Mouse (Mus musculus) forebrain, embryonic 12.5 days (tissue): Measurements from ENCODE around the gene Fcgrt. TPM values are rescaled to one million over a fixed set of nuclear protein-coding genes. Genes with fewer than 3 reads are reported as not detected.
"Not testable (repeated sequence)": the region's sequence is repeated elsewhere in the genome, so short reads cannot be mapped to it uniquely, and the experiment has no call there.

Source experiments
- ATAC-seq: fragments of 200-750 bp; cut with Nextera tagmentation; 2 replicates; pipeline ENCODE4 v1.8.0; 2017; ENCODE audit warnings: moderate TSS enrichment; ENCODE audit not compliant: low FRiP score
- H3K27ac ChIP-seq: fragments of 300-500 bp; sonication (generic); 2 replicates; pipeline ENCODE4 v1.5.1; 2016; ENCODE audit warnings: mild to moderate bottlenecking
- H3K27me3 ChIP-seq: fragments of 300-500 bp; sonication (generic); 2 replicates; pipeline ENCODE4 v1.6.1; 2016; ENCODE audit warnings: mild to moderate bottlenecking
- H3K36me3 ChIP-seq: fragments of 300-500 bp; sonication (generic); replicated peaks from 2 replicates; pipeline ENCODE4 v1.6.1; 2016; ENCODE audit warnings: mild to moderate bottlenecking
- H3K4me1 ChIP-seq: fragments of 300-500 bp; sonication (generic); 2 replicates; pipeline ENCODE4 v1.6.1; 2016
- H3K4me2 ChIP-seq: fragments of 300-500 bp; sonication (generic); 2 replicates; pipeline ENCODE4 v1.6.1; 2016; ENCODE audit warnings: mild to moderate bottlenecking, moderate library complexity
- H3K4me3 ChIP-seq: fragments of 300-500 bp; sonication (generic); replicated peaks from 2 replicates; pipeline ENCODE4 v1.5.1; 2016; ENCODE audit warnings: mild to moderate bottlenecking
- H3K9ac ChIP-seq: fragments of 300-500 bp; sonication (generic); 2 replicates; pipeline ENCODE4 v1.6.1; 2016; ENCODE audit warnings: mild to moderate bottlenecking
- H3K9me3 ChIP-seq: fragments of 300-500 bp; sonication (generic); 2 replicates; pipeline ENCODE4 v1.6.1; 2016
- WGBS: fragments of 180-500 bp; shearing (Covaris S2); methylation state at CpG from one replicate; pipeline ENCODE4 v1.1.7; 2016; 5-methylcytosine and 5-hydroxymethylcytosine counted together
- polyA plus RNA-seq: library from polyadenylated mRNA; unstranded; fragments of >200 nt; fragmentation: Nextera tagmentation; extraction: Ambion mirVana; gene quantifications from 2 replicates; pipeline ENCODE4 v1.2.1, GENCODE M21; 2016

Fcgrt gene
- 8.3 and 9.6 TPM in 2 replicates for polyA plus RNA-seq

- Histone ChIP-seq H3K27ac (no peak within 1 kb of the TSS), H3K4me1 (peaks cover 6% of the 10 kb centered on the region), H3K9me3 (no peaks in the 10 kb centered on the region), H3K9ac (no peak within 1 kb of the TSS), H3K27me3 (no peaks in the 10 kb centered on the region), H3K4me3 (no peak within 1 kb of the TSS), H3K4me2 (no peak within 1 kb of the TSS), H3K36me3 (no peaks in the 10 kb centered on the region)
- ATAC-seq = no peak
- 78% methylated on average over 7 of the region's 7 CpGs for WGBS
These were observed at the start of gene Fcgrt for GRCm38 (mm10) chr7:45103652-45104180. TSS of gene Fcgrt (minus strand) at chr7:45103851.

GRCm38 (mm10) chr7:45153052-45153451, 49.4 kb upstream of the Fcgrt start:
- not testable (repeated sequence) for H3K36me3 ChIP-seq, H3K9ac ChIP-seq, H3K4me3 ChIP-seq, H3K9me3 ChIP-seq, ATAC-seq, H3K27ac ChIP-seq, H3K27me3 ChIP-seq
- WGBS = 88% methylated on average over 2 of the region's 2 CpGs
- Histone ChIP-seq H3K4me1 (peaks cover 33% of the 10 kb centered on the region), H3K4me2 (peak overlapping the region; percentile 81; the same call in 1 of the 2 replicates)

- Histone ChIP-seq H3K27me3 (no peaks in the 10 kb centered on the region), H3K36me3 (0 out of 2 replicates have a peak, but pooled peaks cover 4% of the 10 kb centered on the region), H3K4me2 (no peak overlapping the region), H3K4me1 (peaks cover 33% of the 10 kb centered on the region), H3K9ac (no peak overlapping the region), H3K9me3 (no peaks in the 10 kb centered on the region), H3K27ac (no peak overlapping the region), H3K4me3 (no peak overlapping the region)
- ATAC-seq = no peak
- WGBS = 58% methylated on average over 11 of the region's 11 CpGs
These were observed 47.7 kb upstream of the Fcgrt start for GRCm38 (mm10) chr7:45151303-45151702.

- H3K9me3 ChIP-seq = no peaks in the 10 kb centered on the region
- no peak overlapping the region for H3K27ac ChIP-seq
- H3K4me2 ChIP-seq = no peak overlapping the region
- H3K36me3 ChIP-seq = peaks cover 9% of the 10 kb centered on the region; the same call in 1 of the 2 replicates
- 69% methylated on average over 4 of the region's 4 CpGs for WGBS
- ATAC-seq = no peak
- no peak overlapping the region for H3K4me3 ChIP-seq
- H3K27me3 ChIP-seq = no peaks in the 10 kb centered on the region
- H3K4me1 ChIP-seq = peaks cover 30% of the 10 kb centered on the region
- H3K9ac ChIP-seq = no peak overlapping the region
These were observed 46.7 kb upstream of the Fcgrt start for GRCm38 (mm10) chr7:45150321-45150720.

GRCm38 (mm10) chr7:45149545-45149944, 45.9 kb upstream of the Fcgrt start:
- no peaks in the 10 kb centered on the region for H3K9me3 ChIP-seq
- H3K27me3 ChIP-seq = no peaks in the 10 kb centered on the region
- H3K4me1 ChIP-seq = peaks cover 23% of the 10 kb centered on the region
- H3K4me2 ChIP-seq = no peak overlapping the region
- no peak overlapping the region for H3K4me3 ChIP-seq
- peaks cover 13% of the 10 kb centered on the region for H3K36me3 ChIP-seq
- ATAC-seq = no peak
- 35% methylated on average over 6 of the region's 6 CpGs for WGBS
- no peak overlapping the region for H3K9ac ChIP-seq
- H3K27ac ChIP-seq = no peak overlapping the region

GRCm38 (mm10) chr7:45148534-45149098, 45.0 kb upstream of the Fcgrt start:
- H3K4me2 ChIP-seq = no peak overlapping the region
- no peak overlapping the region for H3K4me3 ChIP-seq
- H3K9ac ChIP-seq = no peak overlapping the region
- WGBS = 80% methylated on average over 4 of the region's 4 CpGs
- H3K4me1 ChIP-seq = peaks cover 22% of the 10 kb centered on the region
- H3K27ac ChIP-seq = no peak overlapping the region
- peaks cover 23% of the 10 kb centered on the region for H3K36me3 ChIP-seq
- no peaks in the 10 kb centered on the region for H3K9me3 ChIP-seq
- no peaks in the 10 kb centered on the region for H3K27me3 ChIP-seq
- ATAC-seq = no peak

GRCm38 (mm10) chr7:45147899-45148298, 44.2 kb upstream of the Fcgrt start:
- no peak overlapping the region for H3K4me2 ChIP-seq
- H3K27ac ChIP-seq = no peak overlapping the region
- no peak overlapping the region for H3K9ac ChIP-seq
- no peaks in the 10 kb centered on the region for H3K27me3 ChIP-seq
- peaks cover 28% of the 10 kb centered on the region for H3K36me3 ChIP-seq
- H3K4me3 ChIP-seq = no peak overlapping the region
- 89% methylated on average over 11 of the region's 11 CpGs for WGBS
- no peak for ATAC-seq
- no peaks in the 10 kb centered on the region for H3K9me3 ChIP-seq
- peaks cover 17% of the 10 kb centered on the region for H3K4me1 ChIP-seq

GRCm38 (mm10) chr7:45147267-45147666, 43.6 kb upstream of the Fcgrt start:
- Histone ChIP-seq H3K9ac (no peak overlapping the region), H3K4me2 (no peak overlapping the region), H3K4me3 (no peak overlapping the region), H3K27me3 (no peaks in the 10 kb centered on the region), H3K36me3 (peaks cover 33% of the 10 kb centered on the region), H3K27ac (no peak overlapping the region), H3K4me1 (peaks cover 17% of the 10 kb centered on the region), H3K9me3 (no peaks in the 10 kb centered on the region)
- 93% methylated on average over 11 of the region's 11 CpGs for WGBS
- no peak for ATAC-seq

- Histone ChIP-seq H3K27me3 (no peaks in the 10 kb centered on the region), H3K36me3 (peaks cover 37% of the 10 kb centered on the region), H3K4me1 (peaks cover 8% of the 10 kb centered on the region; the same call in 1 of the 2 replicates), H3K4me2 (no peak overlapping the region), H3K9ac (no peak overlapping the region), H3K4me3 (no peak overlapping the region), H3K9me3 (no peaks in the 10 kb centered on the region), H3K27ac (no peak overlapping the region)
- 94% methylated on average over 8 of the region's 8 CpGs for WGBS
- ATAC-seq = no peak
These were observed 41.8 kb upstream of the Fcgrt start for GRCm38 (mm10) chr7:45145460-45145859.

GRCm38 (mm10) chr7:45144368-45145174, 40.9 kb upstream of the Fcgrt start:
- Histone ChIP-seq H3K4me3 (no peak overlapping the region), H3K4me2 (no peak overlapping the region), H3K27me3 (no peaks in the 10 kb centered on the region), H3K9ac (no peak overlapping the region), H3K27ac (no peak overlapping the region), H3K4me1 (peaks cover 2% of the 10 kb centered on the region; the same call in 1 of the 2 replicates), H3K36me3 (peaks cover 37% of the 10 kb centered on the region), H3K9me3 (no peaks in the 10 kb centered on the region)
- no peak for ATAC-seq
- 87% methylated on average over 13 of the region's 13 CpGs for WGBS

- 93% methylated on average over 5 of the region's 5 CpGs for WGBS
- peaks cover 33% of the 10 kb centered on the region for H3K36me3 ChIP-seq
These were observed 38.3 kb upstream of the Fcgrt start for GRCm38 (mm10) chr7:45141914-45142313.

GRCm38 (mm10) chr7:45141319-45141718, 37.7 kb upstream of the Fcgrt start:
- WGBS = 91% methylated on average over 3 of the region's 3 CpGs
- H3K9me3 ChIP-seq = no peaks in the 10 kb centered on the region
- no peak overlapping the region for H3K27ac ChIP-seq
- ATAC-seq = no peak
- H3K4me3 ChIP-seq = no peak overlapping the region
- peaks cover 12% of the 10 kb centered on the region for H3K27me3 ChIP-seq
- peaks cover 33% of the 10 kb centered on the region for H3K36me3 ChIP-seq
- no peak overlapping the region for H3K9ac ChIP-seq
- H3K4me1 ChIP-seq = no peaks in the 10 kb centered on the region
- H3K4me2 ChIP-seq = no peak overlapping the region

More at GRCm38 (mm10) chr7:45141914-45142313, 38.3 kb upstream of the Fcgrt start:
- H3K9me3 ChIP-seq = no peaks in the 10 kb centered on the region
- H3K4me2 ChIP-seq = no peak overlapping the region
- no peaks in the 10 kb centered on the region for H3K4me1 ChIP-seq
- no peak for ATAC-seq
- H3K9ac ChIP-seq = no peak overlapping the region
- H3K27ac ChIP-seq = no peak overlapping the region
- H3K27me3 ChIP-seq = peaks cover 12% of the 10 kb centered on the region
- H3K4me3 ChIP-seq = no peak overlapping the region
